Mouse (Mus musculus) urinary bladder, postnatal 4 days (tissue): Measurements from ENCODE around the gene Rnf168.

Source experiments
- DNase-seq, 2 experiments: peaks; one replicate each; pipeline ENCODE4 v3.0.0; 2021 to 2022; ENCODE audit warnings: low spot score in 2 of 2

Rnf168 gene

GRCm38 (mm10) chr16:32312859-32313258, 35.6 kb downstream of the Rnf168 start:
- DNase-seq: no peak

GRCm38 (mm10) chr16:32316601-32317000, 39.3 kb downstream of the Rnf168 start:
- DNase-seq: no peak

GRCm38 (mm10) chr16:32323953-32324352, 46.7 kb downstream of the Rnf168 start:
- DNase-seq: no peak

GRCm38 (mm10) chr16:32330876-32331670, 53.8 kb downstream of the Rnf168 start:
- DNase-seq: no peak

GRCm38 (mm10) chr16:32332040-32332555, 54.8 kb downstream of the Rnf168 start, which contains the start of gene Ubxn7:
Ubxn7 (plus strand) TSS chr16:32332257.
- DNase-seq: peak; percentile 97 to 98

GRCm38 (mm10) chr16:32332556-32333511, 55.6 kb downstream of the Rnf168 start:
- DNase-seq: no peak

- DNase-seq: no peak
Measured at GRCm38 (mm10) chr16:32335146-32335545, 57.9 kb downstream of the Rnf168 start.

GRCm38 (mm10) chr16:32336026-32336780, 58.9 kb downstream of the Rnf168 start:
- no peak for DNase-seq

- no peak for DNase-seq
Measured at GRCm38 (mm10) chr16:32337001-32337400, 59.7 kb downstream of the Rnf168 start.

GRCm38 (mm10) chr16:32340451-32340850, 63.2 kb downstream of the Rnf168 start:
- no peak for DNase-seq

GRCm38 (mm10) chr16:32345521-32345920, 68.3 kb downstream of the Rnf168 start:
- no peak for DNase-seq

- DNase-seq: no peak
Measured at GRCm38 (mm10) chr16:32350776-32351175, 73.5 kb downstream of the Rnf168 start.
